Mouse (Mus musculus): ENCODE measurements around the gene Hist1h2ac.
"Not testable (repeated sequence)": the region's sequence is repeated elsewhere in the genome, so short reads cannot be mapped to it uniquely, and the experiment has no call there.

Gene Hist1h2ac

GRCm38 (mm10) chr13:23708041-23708440 lies 24.3 kb upstream of the Hist1h2ac start:
- POLR2A ChIA-PET = interaction anchor here in 3 of 4 experiments (0.7 to 5.3 kb wide), 39 partner anchors 9 to 227 kb away, joined by 3 to 42 read pairs (median 4); partner anchors contain the start of genes Hist1h1a (in 3 of the 3), Hist1h1c (in 3 of the 3), Hist1h2ac (in 3 of the 3) and Hist1h2bc (in 3 of the 3)
- CTCF ChIA-PET = interaction anchor here in 1 of 4 experiments (0.6 kb wide), 1 partner anchor 58 kb away, joined by 7 read pairs; no protein-coding TSS in a partner anchor

GRCm38 (mm10) chr13:23706771-23707170 lies 23.0 kb upstream of the Hist1h2ac start:
- ChIA-PET POLR2A (interaction anchor here in 2 of 4 experiments (1.0 to 5.3 kb wide), 5 partner anchors 8 to 56 kb away, joined by 3 to 42 read pairs (median 5); partner anchors contain the start of genes Hist1h1a (in 1 of the 2), Hist1h2ab (in 1 of the 2), Hist1h2ac (in 1 of the 2) and Hist1h2bc (in 1 of the 2)), CTCF (no interaction called here)

- ChIA-PET CTCF (no interaction called here), POLR2A (interaction anchor here in 1 of 4 experiments (1.0 to 15.5 kb wide), 4 partner anchors 7 to 57 kb away, joined by 3 to 469 read pairs (median 8); partner anchors contain the start of genes Hist1h1a, Hist1h1c, Hist1h2ab and Hist1h2bb)
Measured at GRCm38 (mm10) chr13:23705751-23706356, 22.1 kb upstream of the Hist1h2ac start.

GRCm38 (mm10) chr13:23702801-23703200 lies 19.1 kb upstream of the Hist1h2ac start:
- CTCF ChIA-PET = not testable (repeated sequence)
- POLR2A ChIA-PET = interaction anchor here in 3 of 4 experiments (0.6 to 15.5 kb wide), 10 partner anchors 9 to 61 kb away, joined by 3 to 573 read pairs (median 16); partner anchors contain the start of genes Hist1h1c (in 3 of the 3), Hist1h2ac (in 2 of the 3), Hist1h2bb (in 2 of the 3) and Hist1h2bc (in 2 of the 3)

- CTCF ChIA-PET = no interaction called here
- POLR2A ChIA-PET = interaction anchor here (0.6 to 15.5 kb wide), 19 partner anchors 9 to 120 kb away, joined by 3 to 573 read pairs (median 7); partner anchors contain the start of genes Hist1h1c (in 3 of the 4), Hist1h1a (in 2 of the 4), Hist1h2ab (in 2 of the 4) and Hist1h2bb (in 2 of the 4)
Measured at GRCm38 (mm10) chr13:23702220-23702619, 18.5 kb upstream of the Hist1h2ac start.

- ChIA-PET POLR2A (interaction anchor here in 3 of 4 experiments (0.6 to 15.5 kb wide), 25 partner anchors 12 to 146 kb away, joined by 3 to 573 read pairs (median 8); partner anchors contain the start of genes Hist1h1c (in 3 of the 3), Hist1h2ac (in 3 of the 3), Hist1h2bc (in 3 of the 3) and Hist1h4a (in 3 of the 3)), CTCF (interaction anchor here (0.6 to 1.5 kb wide), 9 partner anchors 10 to 299 kb away, joined by 3 to 7 read pairs (median 4); partner anchors contain the start of genes Hfe (in 1 of the 4) and Hist1h1a (in 1 of the 4))
Measured at GRCm38 (mm10) chr13:23700786-23701520, 17.2 kb upstream of the Hist1h2ac start.

- CTCF ChIA-PET = interaction anchor here in 3 of 4 experiments (0.9 to 1.7 kb wide), 6 partner anchors 31 to 619 kb away, joined by 3 to 5 read pairs (median 4); no protein-coding TSS in a partner anchor
- POLR2A ChIA-PET = interaction anchor here in 3 of 4 experiments (1.0 to 15.5 kb wide), 25 partner anchors 9 to 292 kb away, joined by 3 to 573 read pairs (median 45); partner anchors contain the start of genes Hist1h1a (in 3 of the 3), Hist1h1c (in 3 of the 3), Hist1h2ac (in 3 of the 3) and Hist1h2bc (in 3 of the 3)
Measured at GRCm38 (mm10) chr13:23699767-23700166, 16.0 kb upstream of the Hist1h2ac start.

- ChIA-PET CTCF (interaction anchor here in 2 of 4 experiments (0.9 to 2.2 kb wide), 12 partner anchors 15 to 620 kb away, joined by 3 to 23 read pairs (median 5); partner anchors contain the start of genes Hist1h2ac (in 2 of the 2), Hist1h2bc (in 2 of the 2) and Hist1h1a (in 1 of the 2)), POLR2A (interaction anchor here (0.6 to 15.5 kb wide), 98 partner anchors 8 to 1725 kb away, joined by 3 to 573 read pairs (median 10); partner anchors contain the start of genes Hist1h1c (in 4 of the 4), Hist1h2ac (in 4 of the 4), Hist1h2bc (in 4 of the 4) and Hist1h1a (in 3 of the 4))
Measured at GRCm38 (mm10) chr13:23698996-23699395, 15.2 kb upstream of the Hist1h2ac start.

- POLR2A ChIA-PET = interaction anchor here (0.6 to 15.5 kb wide), 110 partner anchors 8 to 1944 kb away, joined by 3 to 573 read pairs (median 6); partner anchors contain the start of genes Hist1h1c (in 4 of the 4), Hist1h2ab (in 4 of the 4), Hist1h2ac (in 4 of the 4) and Hist1h2bc (in 4 of the 4)
- CTCF ChIA-PET = interaction anchor here (0.5 to 2.2 kb wide), 17 partner anchors 14 to 598 kb away, joined by 3 to 23 read pairs (median 5); partner anchors contain the start of genes Hist1h2ac (in 3 of the 4), Hist1h2bc (in 2 of the 4) and Hist1h1a (in 1 of the 4)
Measured at GRCm38 (mm10) chr13:23698300-23698693, 14.5 kb upstream of the Hist1h2ac start, which contains the start of gene Hist1h4c. TSS of gene Hist1h4c (minus strand) at chr13:23698454.

GRCm38 (mm10) chr13:23697491-23698299 lies 13.9 kb upstream of the Hist1h2ac start:
- ChIA-PET CTCF (interaction anchor here (0.5 to 2.2 kb wide), 28 partner anchors 13 to 296 kb away, joined by 3 to 23 read pairs (median 4); partner anchors contain the start of genes Hist1h2ac (in 3 of the 4), Hist1h2bc (in 3 of the 4), Hist1h1a (in 1 of the 4) and Hist1h1c (in 1 of the 4)), POLR2A (interaction anchor here (0.5 to 15.5 kb wide), 139 partner anchors 9 to 1944 kb away, joined by 3 to 573 read pairs (median 6); partner anchors contain the start of genes Hist1h1a (in 4 of the 4), Hist1h1c (in 4 of the 4), Hist1h2ab (in 4 of the 4) and Hist1h2ac (in 4 of the 4))

GRCm38 (mm10) chr13:23696061-23696474 lies 12.3 kb upstream of the Hist1h2ac start:
- ChIA-PET POLR2A (interaction anchor here (0.5 to 15.5 kb wide), 47 partner anchors 11 to 1300 kb away, joined by 3 to 573 read pairs (median 6); partner anchors contain the start of genes Hist1h2ac (in 4 of the 4), Hist1h2bc (in 4 of the 4), Hist1h1a (in 3 of the 4) and Hist1h1c (in 3 of the 4)), CTCF (no interaction called here)

GRCm38 (mm10) chr13:23695514-23695913 lies 11.8 kb upstream of the Hist1h2ac start, which contains the start of gene Hist1h1t:
TSS of gene Hist1h1t (plus strand) at chr13:23695814.
- ChIA-PET CTCF (interaction anchor here in 1 of 4 experiments (0.6 kb wide), 1 partner anchor 283 kb away, joined by 5 read pairs; no protein-coding TSS in a partner anchor), POLR2A (interaction anchor here (0.6 to 15.5 kb wide), 40 partner anchors 11 to 1301 kb away, joined by 3 to 573 read pairs (median 6); partner anchors contain the start of genes Hist1h2ac (in 4 of the 4), Hist1h2bc (in 4 of the 4), Hist1h1a (in 3 of the 4) and Hist1h1c (in 3 of the 4))

GRCm38 (mm10) chr13:23694956-23695355 lies 11.2 kb upstream of the Hist1h2ac start:
- ChIA-PET POLR2A (interaction anchor here (0.5 to 15.5 kb wide), 14 partner anchors 10 to 466 kb away, joined by 3 to 573 read pairs (median 12); partner anchors contain the start of genes Hist1h2ac (in 3 of the 4), Hist1h2bc (in 3 of the 4), Hist1h1c (in 2 of the 4) and Hist1h2bb (in 2 of the 4)), CTCF (no interaction called here)

- ChIA-PET CTCF (no interaction called here), POLR2A (interaction anchor here (0.9 to 15.5 kb wide), 12 partner anchors 9 to 139 kb away, joined by 3 to 573 read pairs (median 12); partner anchors contain the start of genes Hist1h2ac (in 3 of the 4), Hist1h2bc (in 3 of the 4), Hist1h1c (in 2 of the 4) and Hist1h2bb (in 2 of the 4))
Measured at GRCm38 (mm10) chr13:23693856-23694440, 10.2 kb upstream of the Hist1h2ac start.

GRCm38 (mm10) chr13:23689459-23689858 lies 5.7 kb upstream of the Hist1h2ac start:
- ChIA-PET CTCF (no interaction called here), POLR2A (interaction anchor here in 3 of 4 experiments (0.7 to 15.5 kb wide), 10 partner anchors 8 to 134 kb away, joined by 3 to 573 read pairs (median 5); partner anchors contain the start of genes Hist1h4c (in 2 of the 3), Hist1h1a (in 1 of the 3), Hist1h1c (in 1 of the 3) and Hist1h1t (in 1 of the 3))
